Mouse (Mus musculus): ENCODE data around the gene Gm364. TPM values are rescaled to one million over a fixed set of nuclear protein-coding genes. Genes with fewer than 3 reads are reported as not detected.

Gene Gm364
- polyA plus RNA-seq, 1 experiment: 19.8 TPM

DNA sequence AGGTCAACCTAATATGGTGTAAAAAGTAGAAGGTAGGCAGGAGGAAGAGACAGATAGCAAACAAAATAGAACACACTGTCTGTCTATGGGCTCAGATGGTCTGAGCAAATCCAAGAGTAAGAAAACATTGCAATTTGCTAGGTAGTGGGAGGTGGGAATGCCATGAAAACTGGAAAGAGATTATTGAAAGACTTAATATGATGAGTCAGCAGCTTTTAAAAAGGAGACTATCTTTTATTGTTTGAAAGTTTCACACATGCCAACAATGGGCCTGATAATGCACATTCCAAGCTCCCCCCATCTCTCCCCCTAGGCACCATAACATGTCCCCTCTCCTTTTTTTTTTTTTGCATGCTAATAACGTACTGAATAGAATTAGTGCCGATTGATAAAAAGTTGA lies 24.9 kb downstream of the Gm364 start:
- Histone ChIP-seq H3K27me3 (ENCODE audit: control insufficient read depth, insufficient read depth, low read length) (no peaks in the 10 kb centered on the region), H3K4me1 (ENCODE audit: control insufficient read depth, insufficient read depth, low read length) (no peaks in the 10 kb centered on the region), H3K4me3 (ENCODE audit: control insufficient read depth, low read depth, low read length) (no peak overlapping the region), H3K36me3 (ENCODE audit: control insufficient read depth, insufficient read depth, low read length) (no peaks in the 10 kb centered on the region), H3K27ac (ENCODE audit: control insufficient read depth, insufficient read depth, low read depth, low read length) (no peak overlapping the region)
- TF ChIP-seq POLR2A (IDR thresholded peaks at IDR 0.05; ENCODE audit: control insufficient read depth, low read depth, low read length): no peak
- no peak for TF ChIP-seq CTCF (IDR thresholded peaks at IDR 0.05; ENCODE audit: control insufficient read depth, insufficient read depth, insufficient replicate concordance, low read depth, low read length)

- TF ChIP-seq POLR2A (IDR thresholded peaks at IDR 0.05; ENCODE audit: control insufficient read depth, low read depth, low read length) (no peak), CTCF (IDR thresholded peaks at IDR 0.05; ENCODE audit: control insufficient read depth, insufficient read depth, insufficient replicate concordance, low read depth, low read length) (no peak)
- H3K27ac ChIP-seq (ENCODE audit: control insufficient read depth, insufficient read depth, low read depth, low read length): no peak within 1 kb of the TSS
- peaks cover 5% of the 10 kb centered on the region; the same call in 1 of the 2 replicates for H3K4me1 ChIP-seq (ENCODE audit: control insufficient read depth, insufficient read depth, low read length)
- H3K4me3 ChIP-seq (ENCODE audit: control insufficient read depth, low read depth, low read length): peak within 1 kb of the TSS; percentile 21
- H3K27me3 ChIP-seq (ENCODE audit: control insufficient read depth, insufficient read depth, low read length): no peaks in the 10 kb centered on the region
- H3K36me3 ChIP-seq (ENCODE audit: control insufficient read depth, insufficient read depth, low read length): no peaks in the 10 kb centered on the region
Measured at GRCm38 (mm10) chrX:57503634-57504033, 94.7 kb downstream of the Gm364 start, which contains the start of gene Gpr101. TSS of gene Gpr101 (minus strand) at chrX:57503757.

DNA sequence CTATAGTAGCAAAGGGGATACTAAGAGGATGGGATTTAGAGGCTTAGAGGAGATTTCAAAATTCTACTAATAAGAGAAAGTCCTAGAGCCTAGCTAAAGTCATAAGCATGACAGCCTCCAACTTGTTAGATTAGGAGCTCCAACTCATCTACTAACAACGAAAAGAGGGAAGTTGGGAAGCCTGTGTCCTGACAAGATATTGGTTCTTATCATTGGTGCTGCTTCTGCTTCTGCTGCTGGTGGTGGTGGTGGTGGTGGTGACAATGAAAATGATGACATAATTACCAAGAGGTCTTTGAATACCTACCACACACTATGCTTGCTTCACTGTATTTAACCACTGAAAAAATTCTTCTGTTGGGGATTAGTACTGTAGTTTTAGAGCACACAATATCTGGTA lies 97.3 kb downstream of the Gm364 start:
- no peak for TF ChIP-seq CTCF (IDR thresholded peaks at IDR 0.05; ENCODE audit: control insufficient read depth, insufficient read depth, insufficient replicate concordance, low read depth, low read length)
- TF ChIP-seq POLR2A (IDR thresholded peaks at IDR 0.05; ENCODE audit: control insufficient read depth, low read depth, low read length): no peak
- H3K4me1 ChIP-seq (ENCODE audit: control insufficient read depth, insufficient read depth, low read length): peaks cover 2% of the 10 kb centered on the region; the same call in 1 of the 2 replicates
- no peak overlapping the region for H3K27ac ChIP-seq (ENCODE audit: control insufficient read depth, insufficient read depth, low read depth, low read length)
- no peak overlapping the region for H3K4me3 ChIP-seq (ENCODE audit: control insufficient read depth, low read depth, low read length)
- no peaks in the 10 kb centered on the region for H3K36me3 ChIP-seq (ENCODE audit: control insufficient read depth, insufficient read depth, low read length)
- no peaks in the 10 kb centered on the region for H3K27me3 ChIP-seq (ENCODE audit: control insufficient read depth, insufficient read depth, low read length)

DNA sequence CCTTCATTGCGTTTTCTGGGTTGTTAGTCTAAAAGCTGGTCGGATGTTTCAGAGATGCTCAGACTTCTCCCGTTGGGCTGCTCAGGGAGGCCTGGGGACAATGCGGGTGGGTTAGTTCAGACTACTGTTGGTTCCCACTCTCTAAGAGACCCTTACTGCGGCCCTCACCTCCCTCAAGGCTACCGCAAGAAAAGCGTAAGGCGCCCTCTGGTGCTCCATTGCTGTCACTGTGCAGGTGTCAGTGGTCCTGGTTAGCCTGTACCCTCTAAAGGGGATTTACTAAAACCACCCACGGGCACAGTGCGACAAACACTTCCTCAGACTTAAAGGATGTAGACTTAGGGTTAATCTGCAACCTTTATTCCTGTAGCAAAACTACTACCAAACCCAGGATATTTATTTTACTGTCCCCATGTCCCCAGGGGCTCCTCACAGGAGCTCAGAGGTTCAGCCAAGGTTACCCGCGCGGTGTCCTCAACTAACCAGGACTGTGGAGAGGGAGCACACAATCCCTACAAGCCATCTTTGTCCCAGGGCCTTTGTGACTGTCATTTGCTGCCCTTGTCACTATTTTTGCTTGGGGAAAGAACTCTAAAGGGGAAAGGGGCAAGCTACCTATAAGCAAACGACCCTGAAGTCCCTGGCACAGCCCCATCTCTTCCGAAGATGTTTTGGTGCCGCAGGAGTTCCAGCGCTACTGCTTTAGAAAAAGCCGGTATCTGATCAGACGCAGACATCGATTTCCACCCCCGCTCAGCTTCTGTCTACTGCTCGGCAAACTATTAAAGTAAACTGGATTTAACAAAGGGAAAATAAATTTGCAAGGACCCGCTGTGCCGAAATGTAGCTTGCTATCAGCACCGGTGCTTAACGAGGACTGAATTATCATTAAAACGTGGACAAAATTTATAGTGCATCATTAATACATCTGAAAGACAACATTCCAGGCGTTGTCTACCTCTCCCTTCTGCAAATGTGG lies 112.5 kb downstream of the Gm364 start:
- Histone ChIP-seq H3K27me3 (ENCODE audit: control insufficient read depth, insufficient read depth, low read length) (no peaks in the 10 kb centered on the region), H3K4me1 (ENCODE audit: control insufficient read depth, insufficient read depth, low read length) (no peaks in the 10 kb centered on the region), H3K27ac (ENCODE audit: control insufficient read depth, insufficient read depth, low read depth, low read length) (no peak overlapping the region), H3K36me3 (ENCODE audit: control insufficient read depth, insufficient read depth, low read length) (no peaks in the 10 kb centered on the region), H3K4me3 (ENCODE audit: control insufficient read depth, low read depth, low read length) (no peak overlapping the region)
- no peak for TF ChIP-seq CTCF (IDR thresholded peaks at IDR 0.05; ENCODE audit: control insufficient read depth, insufficient read depth, insufficient replicate concordance, low read depth, low read length)
- TF ChIP-seq POLR2A (IDR thresholded peaks at IDR 0.05; ENCODE audit: control insufficient read depth, low read depth, low read length): no peak

Other genes starting within 250 kb of the Gm364 start
- gene Cd40lg, start 197.0 kb upstream of the Gm364 start, polyA plus RNA-seq (2012; rRNA removed): 0.13 and 0.16 TPM in 2 replicates
- 14.4 and 19.2 TPM in 2 replicates for gene Arhgef6, start 70.4 kb upstream of the Gm364 start, polyA plus RNA-seq (2012; rRNA removed)
- gene Rbmx, start 16.1 kb upstream of the Gm364 start, polyA plus RNA-seq (2012; rRNA removed): 4.6 and 5.1 TPM in 2 replicates
- gene Gpr101, start 94.6 kb downstream of the Gm364 start, polyA plus RNA-seq (2012; rRNA removed): not detected in 2 replicates